Mouse (Mus musculus) intestine, embryonic 14.5 days (tissue): Measurements from ENCODE around the gene Cntnap1. TPM values are rescaled to one million over a fixed set of nuclear protein-coding genes. Genes with fewer than 3 reads are reported as not detected.
"Not testable (repeated sequence)": the region's sequence is repeated elsewhere in the genome, so short reads cannot be mapped to it uniquely, and the experiment has no call there.

ENCODE experiments used
- ATAC-seq: fragments of 200-750 bp; cut with Nextera tagmentation; replicated peaks from 2 replicates; pipeline ENCODE4 v1.8.0; 2017; ENCODE audit warnings: low read depth, moderate number of reproducible peaks, moderate TSS enrichment, moderate library complexity; ENCODE audit not compliant: low FRiP score, low TSS enrichment
- DNase-seq: peaks from one replicate; pipeline ENCODE4 v3.0.0-alpha.2; 2018; ENCODE audit warnings: low spot score
- H3K27ac ChIP-seq: fragments of 300-500 bp; sonication (generic); 2 replicates; pipeline ENCODE4 v1.5.1; 2014; ENCODE audit warnings: low read depth, mild to moderate bottlenecking, control low read depth
- H3K27me3 ChIP-seq: fragments of 300-500 bp; sonication (generic); replicated peaks from 2 replicates; pipeline ENCODE4 v1.6.1; 2014; ENCODE audit warnings: low read length, control low read depth; ENCODE audit not compliant: control insufficient read depth, insufficient read depth
- H3K36me3 ChIP-seq: fragments of 300-500 bp; sonication (generic); 2 replicates; pipeline ENCODE4 v1.6.1; 2014; ENCODE audit warnings: low read length, control low read depth; ENCODE audit not compliant: control insufficient read depth, insufficient read depth
- H3K4me1 ChIP-seq: fragments of 300-500 bp; sonication (generic); replicated peaks from 2 replicates; pipeline ENCODE4 v1.6.1; 2014; ENCODE audit warnings: low read length, control low read depth, mixed read lengths; ENCODE audit not compliant: control insufficient read depth, insufficient read depth
- H3K4me2 ChIP-seq: fragments of 300-500 bp; sonication (generic); 2 replicates; pipeline ENCODE4 v1.6.1; 2014; ENCODE audit warnings: low read length
- H3K4me3 ChIP-seq: fragments of 300-500 bp; sonication (generic); 2 replicates; pipeline ENCODE4 v1.5.1; 2014; ENCODE audit warnings: low read depth, low read length, control low read depth, mixed read lengths
- H3K9ac ChIP-seq: fragments of 300-500 bp; sonication (generic); 2 replicates; pipeline ENCODE4 v1.6.1; 2014; ENCODE audit warnings: mild to moderate bottlenecking, low read length
- H3K9me3 ChIP-seq: fragments of 300-500 bp; sonication (generic); 2 replicates; pipeline ENCODE4 v1.6.1; 2016; ENCODE audit warnings: low read length, control low read depth; ENCODE audit not compliant: control insufficient read depth
- WGBS: fragments of 180-500 bp; shearing (Covaris S2); extraction: QIAGEN DNeasy Blood & Tissue Kit; methylation state at CpG from one replicate; pipeline ENCODE4 v1.1.7; 2014; 5-methylcytosine and 5-hydroxymethylcytosine counted together
- polyA plus RNA-seq: library from polyadenylated mRNA; unstranded; fragments of >200 nt; fragmentation: Nextera tagmentation; extraction: Ambion mirVana; gene quantifications from 2 replicates; pipeline ENCODE4 v1.2.1, GENCODE M21; 2014

Cntnap1 gene
- polyA plus RNA-seq, 1 experiment from 2014 or later: 1.4 TPM

DNA sequence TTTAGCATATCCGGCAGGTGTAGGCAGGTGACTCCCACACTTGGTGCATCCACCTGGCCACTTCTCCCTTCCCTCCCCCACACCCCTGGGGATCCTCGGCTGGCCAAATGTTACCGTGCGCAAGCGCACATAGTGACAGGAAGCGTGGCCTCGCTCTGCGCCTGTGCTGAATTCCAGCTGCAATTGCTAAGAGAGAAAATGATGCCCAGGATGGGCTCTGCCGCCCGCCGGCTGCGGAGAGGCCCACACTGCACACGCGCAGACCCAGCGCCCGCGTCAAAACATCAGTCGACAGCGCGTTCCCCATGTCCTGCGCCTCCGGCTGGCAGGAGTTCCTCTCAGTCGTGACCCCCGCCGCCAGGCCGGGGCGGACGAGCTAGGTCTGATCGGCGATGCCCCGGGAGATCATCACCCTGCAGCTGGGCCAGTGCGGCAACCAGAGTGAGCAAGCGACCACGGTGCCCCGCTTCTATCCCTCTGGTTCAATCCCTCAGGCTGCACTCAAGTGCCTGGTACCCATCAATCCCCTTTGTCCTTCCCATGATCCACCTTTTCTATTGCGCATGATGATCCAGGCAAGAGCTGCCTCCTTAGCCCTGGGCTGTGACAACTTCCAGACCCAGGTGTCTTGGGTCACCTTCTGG, 14.5 kb upstream of the Cntnap1 start, which contains the start of gene Tubg2:
Gene Tubg2, plus strand, starts transcription at position 180 of the 644 bp plus-strand sequence.
- no peaks in the 10 kb centered on the region for H3K9me3 ChIP-seq
- peak within 1 kb of the TSS; percentile 28 for H3K4me3 ChIP-seq
- ATAC-seq: peak; percentile 61
- no peaks in the 10 kb centered on the region for H3K27me3 ChIP-seq
- H3K4me2 ChIP-seq: peak within 1 kb of the TSS; percentile 73
- no peaks in the 10 kb centered on the region for H3K36me3 ChIP-seq
- H3K9ac ChIP-seq: peak within 1 kb of the TSS; percentile 47
- peak; percentile 75 for DNase-seq
- H3K27ac ChIP-seq: peak within 1 kb of the TSS; percentile 66
- WGBS: 2% methylated on average over 36 of the region's 36 CpGs
- peaks cover 5% of the 10 kb centered on the region; the same call in 1 of the 2 replicates for H3K4me1 ChIP-seq

DNA sequence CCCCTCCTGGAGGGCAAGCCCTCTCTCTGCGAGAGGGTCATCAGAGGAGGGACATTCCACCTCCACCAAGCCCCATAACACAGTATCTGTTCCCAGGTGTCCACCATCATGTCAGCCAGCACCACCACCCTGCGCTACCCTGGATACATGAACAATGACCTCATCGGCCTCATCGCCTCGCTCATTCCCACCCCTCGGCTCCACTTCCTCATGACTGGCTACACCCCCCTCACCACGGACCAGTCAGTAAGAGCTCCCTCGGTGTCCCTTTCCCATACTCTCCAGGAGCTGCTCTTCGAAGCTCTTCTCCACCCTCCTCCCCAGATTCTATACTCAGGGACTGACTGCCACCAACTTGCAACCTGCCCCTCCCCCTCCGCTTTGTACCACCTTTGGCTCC, 10.2 kb upstream of the Cntnap1 start:
- not testable (repeated sequence) for H3K4me1 ChIP-seq, H3K4me3 ChIP-seq, H3K4me2 ChIP-seq, H3K27ac ChIP-seq, H3K9me3 ChIP-seq, DNase-seq, ATAC-seq, H3K9ac ChIP-seq
- peaks cover 37% of the 10 kb centered on the region for H3K36me3 ChIP-seq
- H3K27me3 ChIP-seq: peaks cover 18% of the 10 kb centered on the region
- WGBS: 61% methylated on average over 8 of the region's 10 CpGs

DNA sequence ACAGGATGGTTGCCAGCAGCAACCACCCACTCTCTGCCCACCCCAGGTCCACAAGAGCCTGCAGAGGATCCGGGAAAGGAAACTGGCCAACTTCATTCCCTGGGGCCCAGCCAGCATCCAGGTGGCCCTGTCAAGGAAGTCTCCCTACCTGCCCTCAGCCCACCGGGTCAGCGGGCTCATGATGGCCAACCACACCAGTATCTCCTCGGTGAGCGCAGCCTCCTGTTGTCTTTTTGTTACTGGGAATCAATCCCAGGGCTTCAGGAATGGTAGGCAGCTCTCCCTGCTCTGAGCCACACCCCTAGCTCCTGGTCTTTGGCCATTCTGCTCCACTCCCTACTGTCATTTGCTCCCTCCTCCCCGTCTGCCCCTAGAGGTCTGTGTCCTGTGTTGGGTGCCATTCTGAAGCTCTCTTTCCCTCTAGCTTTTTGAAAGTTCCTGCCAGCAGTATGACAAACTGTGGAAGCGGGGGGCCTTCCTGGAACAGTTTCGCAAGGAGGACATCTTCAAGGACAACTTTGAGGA, 9.3 kb upstream of the Cntnap1 start:
- not testable (repeated sequence) for H3K4me1 ChIP-seq, H3K9ac ChIP-seq, ATAC-seq, DNase-seq, H3K27ac ChIP-seq, H3K4me3 ChIP-seq, H3K4me2 ChIP-seq, H3K9me3 ChIP-seq
- Histone ChIP-seq H3K27me3 (peaks cover 23% of the 10 kb centered on the region), H3K36me3 (peaks cover 44% of the 10 kb centered on the region)
- 76% methylated on average over 6 of the region's 8 CpGs for WGBS

DNA sequence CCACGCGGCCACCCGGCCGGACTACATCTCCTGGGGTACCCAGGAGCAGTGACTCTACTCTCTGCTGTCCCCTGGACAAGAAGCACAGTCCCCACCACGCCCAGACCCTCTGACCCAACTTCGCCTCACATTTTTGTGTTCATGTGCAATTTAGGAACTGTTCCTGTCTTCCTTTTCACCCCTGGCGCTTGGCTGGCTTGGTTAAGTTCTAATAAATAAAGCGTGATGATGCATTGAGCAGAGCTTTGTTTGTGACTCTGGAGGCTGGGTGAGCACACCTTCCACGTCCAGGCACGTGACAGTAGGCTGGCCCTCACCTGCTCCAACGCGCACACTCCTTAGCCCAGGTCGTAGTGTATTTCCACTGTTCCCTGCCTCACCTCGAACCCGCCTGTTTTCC, 8.8 kb upstream of the Cntnap1 start:
- no peak for DNase-seq
- no peaks in the 10 kb centered on the region; the same call in 1 of the 2 replicates for H3K4me1 ChIP-seq
- 87% methylated on average over 15 of the region's 15 CpGs for WGBS
- no peaks in the 10 kb centered on the region for H3K9me3 ChIP-seq
- H3K27ac ChIP-seq: no peak overlapping the region
- peaks cover 28% of the 10 kb centered on the region for H3K27me3 ChIP-seq
- no peak overlapping the region for H3K4me3 ChIP-seq
- ATAC-seq: no peak
- H3K36me3 ChIP-seq: peaks cover 49% of the 10 kb centered on the region
- no peak overlapping the region for H3K9ac ChIP-seq
- no peak overlapping the region for H3K4me2 ChIP-seq

DNA sequence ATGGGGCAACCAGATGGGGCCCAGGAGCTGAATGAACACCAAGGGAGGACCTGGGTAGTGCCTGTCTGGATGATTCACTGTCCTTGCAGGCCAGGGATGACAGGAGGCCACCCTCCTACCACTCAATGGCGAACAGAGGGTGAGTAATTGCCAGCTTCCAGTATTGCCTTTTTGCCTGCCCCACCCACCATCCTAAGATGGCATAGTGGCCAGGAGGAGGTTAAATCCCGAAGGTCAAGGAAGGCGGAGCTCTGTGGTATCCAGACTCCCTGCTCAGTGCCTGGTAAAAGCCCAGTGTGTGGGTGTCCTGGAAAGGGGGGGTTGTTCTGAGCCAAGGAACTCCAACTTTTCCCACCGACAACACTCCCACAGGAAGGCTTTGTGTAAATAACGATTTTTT, 8.0 kb upstream of the Cntnap1 start:
- Histone ChIP-seq H3K9me3 (no peaks in the 10 kb centered on the region), H3K9ac (no peak overlapping the region), H3K27ac (no peak overlapping the region), H3K4me3 (no peak overlapping the region), H3K4me2 (no peak overlapping the region), H3K4me1 (no peaks in the 10 kb centered on the region; the same call in 1 of the 2 replicates), H3K27me3 (peaks cover 35% of the 10 kb centered on the region), H3K36me3 (peaks cover 56% of the 10 kb centered on the region)
- DNase-seq: no peak
- no peak for ATAC-seq
- whole genome bisulfite sequencing: 61% methylated on average over 5 of the region's 5 CpGs

DNA sequence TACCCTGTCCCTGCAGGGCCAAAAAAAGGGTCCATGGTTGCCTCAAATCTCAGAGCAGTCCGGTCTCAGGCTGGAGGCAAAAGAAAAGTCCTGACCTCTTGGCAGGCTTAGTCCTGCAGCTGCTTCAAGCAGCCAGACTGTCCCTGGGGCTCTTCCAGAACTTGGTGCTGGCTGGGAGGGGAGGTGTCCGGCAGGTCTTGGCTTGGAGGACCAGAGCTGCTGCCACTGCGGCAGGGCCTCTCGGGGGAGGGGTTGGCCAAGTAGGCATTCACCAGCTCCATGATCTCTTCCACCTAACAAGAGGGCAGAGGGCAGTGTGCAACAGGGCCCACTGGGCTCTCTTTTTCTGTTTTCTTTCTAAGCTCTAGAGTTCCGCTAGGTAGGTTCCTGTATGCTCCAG, 7.6 kb upstream of the Cntnap1 start:
- H3K4me1 ChIP-seq: no peaks in the 10 kb centered on the region; the same call in 1 of the 2 replicates
- no peak for DNase-seq
- no peak overlapping the region for H3K4me2 ChIP-seq
- peaks cover 61% of the 10 kb centered on the region for H3K36me3 ChIP-seq
- no peak overlapping the region for H3K27ac ChIP-seq
- H3K9ac ChIP-seq: no peak overlapping the region
- no peak for ATAC-seq
- H3K4me3 ChIP-seq: no peak overlapping the region
- no peaks in the 10 kb centered on the region for H3K9me3 ChIP-seq
- 68% methylated on average over 5 of the region's 5 CpGs for WGBS
- H3K27me3 ChIP-seq: peaks cover 40% of the 10 kb centered on the region

DNA sequence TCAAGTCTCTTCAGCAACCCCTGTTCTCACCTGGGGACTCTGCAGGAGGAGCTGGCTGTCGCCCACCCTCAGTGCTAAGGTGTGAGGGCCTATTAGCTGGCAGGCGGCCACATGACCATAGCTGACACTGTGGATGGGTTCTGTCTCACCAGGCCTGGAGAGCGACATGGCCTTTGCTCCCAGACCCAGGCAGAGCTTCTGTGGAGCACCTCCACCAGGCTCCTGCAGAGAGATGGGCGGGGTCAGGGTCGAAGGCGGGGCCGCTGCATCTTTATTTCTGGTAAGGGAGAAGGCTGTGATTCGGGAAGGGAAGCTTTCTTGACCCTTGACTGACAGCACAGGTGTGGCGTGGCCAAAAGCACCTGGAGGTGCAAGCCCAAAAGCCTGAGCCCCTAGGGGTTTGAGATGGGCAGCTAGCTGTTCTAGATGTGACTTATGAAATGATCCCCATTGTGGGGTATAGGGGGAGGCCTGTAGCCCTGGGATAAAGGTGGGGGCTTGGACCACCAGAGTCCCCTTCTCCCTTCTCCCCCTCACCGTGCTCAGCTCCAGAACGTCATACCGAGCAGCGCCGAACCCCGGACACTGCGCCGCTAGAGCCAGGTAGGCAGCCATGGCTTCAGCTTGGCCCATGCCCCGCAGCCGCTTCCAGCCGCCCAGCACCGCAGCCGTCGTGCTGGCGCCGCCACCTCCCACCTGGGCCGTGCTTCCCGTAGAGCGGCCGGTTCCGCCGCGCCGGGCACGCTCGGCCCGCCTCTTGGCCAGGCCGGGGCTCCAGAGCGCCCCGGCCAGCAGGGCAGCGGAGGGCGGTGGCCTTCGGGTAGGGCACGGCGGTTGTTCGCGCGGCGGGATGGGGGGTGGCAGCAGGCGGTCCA, 6.6 kb upstream of the Cntnap1 start:
- no peak overlapping the region for H3K9ac ChIP-seq
- H3K4me3 ChIP-seq: no peak overlapping the region
- no peaks in the 10 kb centered on the region; the same call in 1 of the 2 replicates for H3K4me1 ChIP-seq
- 34% methylated on average over 44 of the region's 49 CpGs for WGBS
- no peaks in the 10 kb centered on the region for H3K9me3 ChIP-seq
- DNase-seq: no peak
- H3K27ac ChIP-seq: no peak overlapping the region
- no peak for ATAC-seq
- peaks cover 49% of the 10 kb centered on the region for H3K27me3 ChIP-seq
- peak overlapping the region; percentile 30 for H3K4me2 ChIP-seq
- peaks cover 64% of the 10 kb centered on the region for H3K36me3 ChIP-seq

DNA sequence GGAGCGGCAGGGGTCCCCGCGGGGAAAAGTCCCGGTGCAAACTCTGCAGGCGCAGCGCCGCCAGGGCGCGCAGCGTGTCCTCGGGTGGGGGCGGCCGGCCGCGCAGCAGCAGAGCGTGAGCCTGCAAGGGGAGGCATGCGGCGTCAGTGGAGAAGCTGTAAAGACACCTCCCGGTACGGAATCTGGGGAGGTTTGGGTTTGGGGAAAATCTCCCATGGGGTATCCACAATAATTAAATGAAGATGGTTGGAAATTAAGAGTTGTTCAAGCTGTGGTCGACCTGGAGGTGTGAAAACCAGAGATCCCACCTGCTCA, 6.0 kb upstream of the Cntnap1 start:
- no peaks in the 10 kb centered on the region for H3K9me3 ChIP-seq
- no peak overlapping the region for H3K4me3 ChIP-seq
- H3K4me1 ChIP-seq: peaks cover 5% of the 10 kb centered on the region
- peaks cover 64% of the 10 kb centered on the region for H3K36me3 ChIP-seq
- peaks cover 54% of the 10 kb centered on the region for H3K27me3 ChIP-seq
- no peak overlapping the region for H3K9ac ChIP-seq
- 25% methylated on average over 21 of the region's 21 CpGs for WGBS
- no peak overlapping the region for H3K27ac ChIP-seq
- H3K4me2 ChIP-seq: peak overlapping the region; percentile 30
- DNase-seq: no peak
- no peak for ATAC-seq
